Mouse (Mus musculus) midbrain, embryonic 16.5 days (tissue): Measurements from ENCODE around the gene A930004D18Rik. TPM values are rescaled to one million over a fixed set of nuclear protein-coding genes. Genes with fewer than 3 reads are reported as not detected.

Experiments
- ATAC-seq: fragments of 200-750 bp; cut with Nextera tagmentation; 2 replicates; pipeline ENCODE4 v1.8.0; 2017; ENCODE audit warnings: moderate TSS enrichment
- H3K27ac ChIP-seq: fragments of 300-500 bp; sonication (generic); 2 replicates; pipeline ENCODE4 v1.5.1; 2014; ENCODE audit warnings: mild to moderate bottlenecking, low read length, mixed read lengths
- H3K27me3 ChIP-seq: fragments of 300-500 bp; sonication (generic); 2 replicates; pipeline ENCODE4 v1.6.1; 2014; ENCODE audit warnings: low read depth, low read length, mixed read lengths; ENCODE audit not compliant: control insufficient read depth, insufficient read depth
- H3K36me3 ChIP-seq: fragments of 300-500 bp; sonication (generic); 2 replicates; pipeline ENCODE4 v1.6.1; 2014; ENCODE audit warnings: mild to moderate bottlenecking, low read length, moderate library complexity, mixed read lengths; ENCODE audit not compliant: control insufficient read depth, insufficient read depth
- H3K4me1 ChIP-seq: fragments of 300-500 bp; sonication (generic); 2 replicates; pipeline ENCODE4 v1.6.1; 2014; ENCODE audit warnings: mild to moderate bottlenecking, low read length, mixed read lengths; ENCODE audit not compliant: control insufficient read depth, insufficient read depth
- H3K4me2 ChIP-seq: fragments of 300-500 bp; sonication (generic); 2 replicates; pipeline ENCODE4 v1.6.1; 2014; ENCODE audit warnings: mild to moderate bottlenecking, low read length, mixed read lengths
- H3K4me3 ChIP-seq: fragments of 300-500 bp; sonication (generic); 2 replicates; pipeline ENCODE4 v1.5.1; 2014; ENCODE audit warnings: low read depth, mild to moderate bottlenecking, low read length, moderate library complexity, mixed read lengths
- H3K9ac ChIP-seq: fragments of 300-500 bp; sonication (generic); 2 replicates; pipeline ENCODE4 v1.6.1; 2014; ENCODE audit warnings: low read depth, low read length, mixed read lengths
- H3K9me3 ChIP-seq: fragments of 300-500 bp; sonication (generic); replicated peaks from 2 replicates; pipeline ENCODE4 v1.6.1; 2014; ENCODE audit warnings: mild to moderate bottlenecking, low read length, mixed read lengths; ENCODE audit not compliant: control insufficient read depth, poor library complexity, severe bottlenecking
- WGBS: fragments of 180-500 bp; shearing (Covaris S2); extraction: QIAGEN DNeasy Blood & Tissue Kit; methylation state at CpG from one replicate; pipeline ENCODE4 v1.1.7; 2014; 5-methylcytosine and 5-hydroxymethylcytosine counted together
- polyA plus RNA-seq: library from polyadenylated mRNA; unstranded; fragments of >200 nt; fragmentation: Nextera tagmentation; extraction: Ambion mirVana; gene quantifications from 2 replicates; pipeline ENCODE4 v1.2.1, GENCODE M21; 2015

Gene A930004D18Rik
- polyA plus RNA-seq = 7.5 and 10.8 TPM in 2 replicates

- H3K27ac ChIP-seq = no peak within 1 kb of the TSS
- no peaks in the 10 kb centered on the region for H3K9me3 ChIP-seq
- 62% methylated on average over 2 of the region's 2 CpGs for WGBS
- no peak within 1 kb of the TSS for H3K9ac ChIP-seq
- ATAC-seq = no peak
- no peak within 1 kb of the TSS for H3K4me2 ChIP-seq
- H3K36me3 ChIP-seq = no peaks in the 10 kb centered on the region
- no peak within 1 kb of the TSS for H3K4me3 ChIP-seq
- H3K4me1 ChIP-seq = peaks cover 42% of the 10 kb centered on the region
- H3K27me3 ChIP-seq = no peaks in the 10 kb centered on the region
These were observed at the start of gene A930004D18Rik for GRCm38 (mm10) chr2:18037491-18037890. Gene A930004D18Rik (minus strand): TSS chr2:18037737.

- no peak for ATAC-seq
- Histone ChIP-seq H3K4me2 (no peak overlapping the region), H3K9me3 (no peaks in the 10 kb centered on the region), H3K27ac (no peak overlapping the region), H3K9ac (no peak overlapping the region), H3K36me3 (peaks cover 13% of the 10 kb centered on the region), H3K4me3 (no peak overlapping the region), H3K27me3 (no peaks in the 10 kb centered on the region), H3K4me1 (no peaks in the 10 kb centered on the region)
- WGBS = 91% methylated on average over 2 of the region's 2 CpGs
These were observed 42.8 kb upstream of the A930004D18Rik start for GRCm38 (mm10) chr2:18080182-18080860.

- WGBS = 97% methylated on average over 2 of the region's 2 CpGs
- H3K36me3 ChIP-seq = no peaks in the 10 kb centered on the region
- no peak overlapping the region for H3K4me2 ChIP-seq
- no peak overlapping the region for H3K9ac ChIP-seq
- H3K27me3 ChIP-seq = no peaks in the 10 kb centered on the region
- no peak for ATAC-seq
- H3K9me3 ChIP-seq = no peaks in the 10 kb centered on the region
- H3K27ac ChIP-seq = no peak overlapping the region
- H3K4me1 ChIP-seq = no peaks in the 10 kb centered on the region
- H3K4me3 ChIP-seq = no peak overlapping the region
These were observed 34.4 kb upstream of the A930004D18Rik start for GRCm38 (mm10) chr2:18071947-18072346.

- no peak overlapping the region for H3K4me2 ChIP-seq
- 80% methylated on average over 4 of the region's 4 CpGs for WGBS
- H3K4me1 ChIP-seq = peaks cover 14% of the 10 kb centered on the region
- H3K27me3 ChIP-seq = no peaks in the 10 kb centered on the region
- no peak overlapping the region for H3K9ac ChIP-seq
- no peak overlapping the region for H3K4me3 ChIP-seq
- H3K36me3 ChIP-seq = no peaks in the 10 kb centered on the region
- ATAC-seq = no peak
- no peak overlapping the region for H3K27ac ChIP-seq
- no peaks in the 10 kb centered on the region for H3K9me3 ChIP-seq
These were observed 30.7 kb upstream of the A930004D18Rik start for GRCm38 (mm10) chr2:18068071-18068796.

- H3K9ac ChIP-seq = no peak overlapping the region
- peaks cover 14% of the 10 kb centered on the region for H3K4me1 ChIP-seq
- H3K27me3 ChIP-seq = no peaks in the 10 kb centered on the region
- no peak overlapping the region for H3K4me2 ChIP-seq
- ATAC-seq = no peak
- H3K4me3 ChIP-seq = no peak overlapping the region
- H3K36me3 ChIP-seq = no peaks in the 10 kb centered on the region
- no peaks in the 10 kb centered on the region for H3K9me3 ChIP-seq
- H3K27ac ChIP-seq = no peak overlapping the region
These were observed 28.9 kb upstream of the A930004D18Rik start for GRCm38 (mm10) chr2:18066436-18066835.

- 4% methylated on average over 6 of the region's 6 CpGs for WGBS
- peak overlapping the region; percentile 83 for H3K4me3 ChIP-seq
These were observed 28.1 kb upstream of the A930004D18Rik start for GRCm38 (mm10) chr2:18065708-18066030.

GRCm38 (mm10) chr2:18064941-18065707 lies 27.6 kb upstream of the A930004D18Rik start:
- no peaks in the 10 kb centered on the region for H3K36me3 ChIP-seq
- H3K9ac ChIP-seq = peak overlapping the region; percentile 97
- peak overlapping the region; percentile 81 for H3K4me2 ChIP-seq
- peak overlapping the region; percentile 99 for H3K27ac ChIP-seq
- ATAC-seq = peak; percentile 66
- peaks cover 14% of the 10 kb centered on the region for H3K4me1 ChIP-seq
- H3K27me3 ChIP-seq = no peaks in the 10 kb centered on the region
- H3K4me3 ChIP-seq = peak overlapping the region; percentile 83
- WGBS = 0% methylated on average over 51 of the region's 85 CpGs
- no peaks in the 10 kb centered on the region for H3K9me3 ChIP-seq

More at GRCm38 (mm10) chr2:18065708-18066030, 28.1 kb upstream of the A930004D18Rik start:
- peak overlapping the region; percentile 97 for H3K9ac ChIP-seq
- no peaks in the 10 kb centered on the region for H3K9me3 ChIP-seq
- H3K27ac ChIP-seq = peak overlapping the region; percentile 99
- no peaks in the 10 kb centered on the region for H3K27me3 ChIP-seq
- H3K4me1 ChIP-seq = peaks cover 14% of the 10 kb centered on the region
- no peak for ATAC-seq
- H3K4me2 ChIP-seq = peak overlapping the region; percentile 81
- no peaks in the 10 kb centered on the region for H3K36me3 ChIP-seq

GRCm38 (mm10) chr2:18064356-18064858 lies 26.9 kb upstream of the A930004D18Rik start:
- Histone ChIP-seq H3K27me3 (no peaks in the 10 kb centered on the region), H3K4me2 (peak overlapping the region; percentile 91), H3K4me3 (peak overlapping the region; percentile 83), H3K36me3 (no peaks in the 10 kb centered on the region), H3K4me1 (peaks cover 14% of the 10 kb centered on the region), H3K9me3 (no peaks in the 10 kb centered on the region), H3K27ac (peak overlapping the region; percentile 99), H3K9ac (peak overlapping the region; percentile 97)
- 0% methylated on average over 27 of the region's 58 CpGs for WGBS
- ATAC-seq = peak; percentile 97
